Mouse (Mus musculus) left cerebral cortex, adult 8-10 months (tissue): ENCODE data around the gene Cib1. TPM values are rescaled to one million over a fixed set of nuclear protein-coding genes. Genes with fewer than 3 reads are reported as not detected.

Experiments used
- DNase-seq, 2 experiments: peaks; one replicate each; pipeline ENCODE4 v3.0.0; 2022; ENCODE audit warnings: low spot score in 2 of 2
- total RNA-seq, 4 experiments: library from RNA; stranded (reverse); gene quantifications; 2 replicates each; pipeline ENCODE4 v1.2.4; 2022

Cib1 gene
- 10 to 100 TPM; 19.7 to 26.3 (median 25.2) TPM for total RNA-seq

DNA sequence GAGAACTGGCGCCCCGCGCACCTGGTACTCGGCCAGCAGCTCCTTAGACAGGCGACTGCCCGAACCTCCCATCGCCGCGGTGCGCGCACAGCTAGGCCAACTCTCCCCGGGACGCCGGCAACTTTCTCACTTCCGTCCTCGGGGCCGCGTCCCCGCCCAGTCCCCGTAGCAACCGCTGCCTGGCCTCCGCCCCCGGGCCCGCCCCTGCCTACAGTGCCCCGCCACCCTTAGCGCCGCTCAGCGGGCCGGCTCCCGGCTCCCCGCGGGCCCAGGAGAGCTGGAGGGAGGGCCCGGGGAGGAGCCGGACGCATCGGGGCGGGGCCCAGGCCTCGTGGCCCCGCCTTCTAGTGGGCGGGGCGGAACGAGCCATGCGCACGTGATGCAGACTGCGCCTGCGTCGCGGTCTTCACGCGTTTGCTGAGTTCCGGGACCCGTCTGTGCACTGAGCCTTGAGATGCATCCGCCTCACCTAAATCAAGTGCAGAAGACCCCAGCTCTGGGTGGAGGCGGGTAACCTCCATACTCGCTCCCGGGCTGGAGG is at the start of gene Cib1, which contains the start of gene Gdpgp1:
Gene Cib1 (minus strand): TSS at position 325 of the 541 bp plus-strand sequence.
Gene Gdpgp1 (plus strand): TSS at position 377 of the 541 bp plus-strand sequence.
- peak; percentile 86 to 93 for DNase-seq

DNA sequence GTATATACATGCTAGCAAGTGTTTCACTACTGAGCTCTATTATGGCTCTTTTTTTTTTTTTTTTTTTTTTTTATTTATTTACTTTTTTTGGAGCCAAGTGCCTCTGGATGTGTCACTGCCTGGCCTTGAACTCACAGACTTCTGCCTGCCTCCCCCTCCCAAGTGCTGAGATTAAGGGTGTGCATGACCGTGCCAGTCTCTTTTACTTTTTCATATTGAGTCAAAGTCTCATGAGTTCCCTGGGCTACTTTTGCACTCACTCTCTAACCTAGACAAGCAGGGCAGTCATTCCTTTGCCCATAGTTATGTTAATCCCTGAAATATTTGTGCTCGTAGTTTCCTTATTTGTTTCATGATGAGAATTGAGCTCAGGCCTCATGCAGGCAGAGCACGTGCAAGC is 49.0 kb upstream of the Cib1 start:
- no peak for DNase-seq

DNA sequence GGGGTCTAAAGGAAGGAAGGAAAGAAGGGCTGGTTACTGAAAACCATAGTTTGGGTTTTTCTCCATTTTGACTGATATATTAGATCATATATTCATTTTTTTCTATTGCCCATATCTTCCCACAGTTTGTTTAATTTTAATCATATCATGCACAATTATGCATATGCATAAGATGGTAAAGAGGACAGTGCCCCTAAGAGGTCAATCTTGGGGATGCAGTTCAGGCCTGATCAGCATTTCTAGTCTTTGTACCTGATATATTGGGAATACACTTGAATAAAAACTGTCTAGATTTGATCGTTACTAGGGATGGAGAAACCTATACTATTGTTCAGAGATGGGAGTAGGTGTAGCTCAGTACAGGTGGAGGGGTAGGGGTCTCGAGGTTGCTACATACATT is 48.4 kb upstream of the Cib1 start:
- DNase-seq: no peak

DNA sequence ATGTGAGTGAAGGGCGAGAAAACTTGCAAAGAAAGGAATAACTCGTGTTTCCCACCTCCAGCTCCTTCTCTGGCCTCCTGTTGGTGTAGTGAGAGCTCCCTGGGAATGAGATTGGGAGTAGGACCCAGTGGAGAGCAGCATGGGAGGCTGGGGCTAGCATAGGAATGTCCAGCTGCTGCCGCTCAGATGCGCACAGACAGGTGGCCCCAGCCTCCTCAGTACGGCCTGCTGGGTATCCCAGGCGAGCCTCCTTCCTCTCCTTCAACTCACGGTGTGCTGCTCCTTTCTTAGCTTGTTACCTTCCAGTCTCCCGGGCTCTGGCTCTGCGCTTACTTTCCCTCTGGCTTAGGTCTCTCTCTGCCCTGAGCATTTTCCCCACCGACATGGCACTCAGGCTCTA is 47.4 kb upstream of the Cib1 start:
- no peak for DNase-seq

DNA sequence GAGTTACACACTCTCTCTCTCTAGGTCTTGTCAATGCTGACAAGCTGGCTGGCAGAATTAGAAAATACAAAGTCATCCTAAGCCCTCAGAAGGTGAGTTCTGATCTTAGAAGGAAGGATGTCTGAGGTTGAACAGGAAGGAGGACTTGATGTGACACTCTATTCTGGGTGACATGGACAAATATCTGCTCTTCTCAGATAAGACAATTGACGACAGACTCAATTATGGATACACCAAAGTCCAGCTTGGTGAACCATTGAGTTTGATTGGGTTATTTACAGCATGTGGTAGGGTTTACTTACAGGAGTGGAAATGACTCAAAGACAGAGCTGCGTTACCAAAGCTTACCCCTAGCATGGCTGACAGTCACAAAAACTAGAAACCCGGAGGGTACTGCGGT is 43.8 kb upstream of the Cib1 start:
- DNase-seq: no peak

DNA sequence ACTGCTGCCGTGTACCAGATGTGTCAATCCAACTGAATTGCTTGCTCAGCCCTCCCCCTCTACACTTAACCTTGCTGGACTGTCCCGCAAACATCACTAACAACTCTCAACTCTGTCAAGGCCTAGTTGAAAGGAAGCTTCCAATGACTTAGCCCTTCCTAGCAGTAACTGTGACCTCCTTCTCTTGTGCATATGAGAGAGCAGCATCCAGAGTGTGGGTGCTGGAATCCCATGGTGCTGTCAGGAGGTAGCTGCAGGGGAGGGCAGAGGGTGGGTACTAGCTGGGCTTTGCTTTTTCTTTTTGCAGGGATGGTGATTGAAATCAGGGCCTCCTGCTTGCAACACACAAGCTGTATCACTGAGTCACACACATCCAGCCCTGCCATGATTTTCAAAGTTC is 40.8 kb upstream of the Cib1 start:
- DNase-seq: no peak

DNA sequence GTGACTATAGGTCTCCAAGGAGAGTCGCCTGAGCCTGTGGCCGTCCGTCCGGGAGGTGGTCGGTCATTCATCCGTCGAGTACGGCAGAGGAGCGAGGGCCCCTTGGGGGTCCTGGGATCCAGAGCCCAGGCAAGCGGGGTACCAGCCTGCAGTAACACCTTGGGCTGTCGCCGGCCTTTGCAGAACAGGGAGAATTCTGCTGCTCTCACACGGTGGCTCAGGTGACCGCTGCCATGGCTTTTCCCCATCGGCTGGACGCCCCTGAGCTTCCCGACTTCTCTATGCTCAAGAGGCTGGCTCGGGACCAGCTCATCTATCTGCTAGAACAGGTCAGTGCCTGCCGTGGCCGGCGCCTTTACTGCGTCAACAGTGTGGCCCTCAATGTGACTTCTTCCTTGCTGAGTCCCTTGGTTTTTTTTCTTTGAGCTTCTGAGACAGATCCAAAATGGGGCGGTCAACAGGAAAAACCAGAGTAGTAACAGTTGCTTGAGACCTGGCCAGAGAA is 37.2 kb upstream of the Cib1 start:
- DNase-seq: no peak

DNA sequence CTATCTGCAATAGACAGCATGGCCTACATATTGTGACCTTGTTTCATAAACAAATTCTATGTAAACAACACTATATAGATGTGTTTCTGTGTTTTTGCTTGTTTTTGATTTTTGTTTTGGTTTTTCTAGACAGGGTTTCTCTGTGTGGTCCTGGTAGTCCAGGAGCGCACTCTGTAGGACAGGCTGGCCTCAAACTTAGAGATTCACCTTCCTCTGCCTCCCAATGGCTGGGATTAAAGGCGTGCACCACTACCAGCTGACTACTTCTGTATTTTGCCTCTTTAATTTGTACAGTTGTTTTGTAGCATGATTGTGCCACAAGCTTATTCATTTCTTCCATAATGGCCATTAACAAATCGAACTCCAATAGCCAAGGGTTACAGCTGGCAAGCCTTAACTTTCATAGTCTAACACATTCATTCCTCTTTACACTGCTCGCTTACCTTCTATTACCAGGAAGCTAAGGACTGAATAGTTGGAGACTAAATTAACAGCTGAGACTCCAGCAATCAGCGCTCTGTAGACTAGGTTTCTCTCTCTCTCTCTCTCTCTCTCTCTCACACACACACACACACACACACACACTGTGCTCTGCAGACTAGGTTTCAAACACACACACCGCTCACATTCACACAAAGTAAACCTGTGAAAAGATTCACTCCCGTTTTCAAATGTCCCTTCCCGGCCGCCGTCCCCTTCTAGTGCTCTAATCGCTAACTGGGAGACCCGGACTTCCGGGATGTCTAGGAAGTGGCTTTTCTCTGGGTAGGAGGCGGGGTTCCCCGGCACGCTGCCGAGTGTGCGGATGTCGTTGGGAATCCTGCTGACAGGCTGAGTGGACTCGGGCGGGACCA is 36.5 kb upstream of the Cib1 start, which contains the start of gene Vps33b:
Gene Vps33b (plus strand): TSS at position 753 of the 854 bp plus-strand sequence.
- peak; percentile 95 to 98 for DNase-seq

DNA sequence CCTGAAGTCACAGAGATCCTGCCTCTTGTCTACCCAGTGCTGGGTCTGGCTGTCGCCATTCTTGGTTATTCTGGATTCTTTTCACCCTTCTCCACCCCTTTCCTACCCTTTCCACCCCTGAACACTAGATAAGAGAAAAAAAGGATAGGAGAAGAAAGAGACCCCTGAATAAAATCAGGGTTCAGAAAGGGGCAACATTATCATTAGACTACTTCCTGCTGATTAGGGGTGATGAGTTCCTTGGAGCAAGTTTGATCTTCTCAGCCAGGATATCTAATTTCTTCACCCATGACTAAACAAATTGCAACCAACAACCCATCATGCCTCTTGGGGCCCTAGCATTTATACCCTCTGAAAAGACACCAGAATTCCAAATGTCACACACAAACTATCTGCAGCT is 35.2 kb upstream of the Cib1 start:
- no peak for DNase-seq

DNA sequence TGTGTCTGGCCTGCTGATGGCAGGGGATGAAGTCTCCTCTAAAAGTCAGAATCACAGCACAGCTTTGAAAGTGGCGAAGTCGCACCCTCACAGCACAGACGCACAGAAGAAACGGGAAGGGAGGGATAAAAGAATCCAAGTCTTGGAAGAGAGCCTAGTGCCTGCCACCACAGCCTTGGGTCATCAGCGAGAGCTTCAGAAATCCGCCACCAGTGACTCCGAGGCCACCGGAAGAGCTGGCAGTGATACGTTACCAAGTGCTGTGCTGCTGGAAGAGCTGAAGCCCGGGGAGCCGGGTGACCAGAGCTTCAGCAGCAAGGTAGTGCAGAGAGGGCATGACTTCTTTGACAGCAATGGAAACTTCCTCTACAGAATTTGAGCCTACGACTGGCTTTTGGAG is 32.0 kb upstream of the Cib1 start:
- DNase-seq: no peak

DNA sequence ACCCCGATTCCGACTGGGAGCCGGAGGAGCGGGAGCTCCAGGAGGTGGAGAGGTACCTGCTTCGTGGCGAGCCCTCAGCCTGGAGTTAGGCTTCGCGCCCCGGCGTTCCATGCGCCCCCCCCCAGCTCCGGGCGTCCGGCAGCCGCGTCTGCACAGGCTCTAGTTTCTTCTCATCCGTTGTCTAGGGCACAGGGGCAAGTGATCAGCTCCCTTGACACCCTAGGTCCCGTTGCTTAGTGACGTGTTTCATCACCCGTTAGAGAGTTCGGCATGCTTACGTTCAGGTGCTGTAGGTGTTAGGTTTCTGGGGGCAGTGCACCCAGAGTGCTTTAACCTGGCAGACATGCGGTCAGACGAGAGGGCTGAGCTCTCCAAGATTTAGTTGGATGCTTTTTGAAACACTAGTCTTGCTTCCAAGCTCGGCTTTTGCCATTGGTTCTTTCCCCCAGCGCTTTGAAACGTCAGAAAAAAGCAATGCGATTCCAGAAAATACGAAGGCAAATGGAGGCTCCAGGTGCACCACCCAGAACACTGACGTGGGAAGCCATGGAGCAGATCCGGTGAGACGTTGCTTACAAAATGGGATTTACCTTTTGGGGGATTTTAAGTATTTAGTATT is 28.9 kb upstream of the Cib1 start:
- peak in 1 of 2 experiments; percentile 14 for DNase-seq

DNA sequence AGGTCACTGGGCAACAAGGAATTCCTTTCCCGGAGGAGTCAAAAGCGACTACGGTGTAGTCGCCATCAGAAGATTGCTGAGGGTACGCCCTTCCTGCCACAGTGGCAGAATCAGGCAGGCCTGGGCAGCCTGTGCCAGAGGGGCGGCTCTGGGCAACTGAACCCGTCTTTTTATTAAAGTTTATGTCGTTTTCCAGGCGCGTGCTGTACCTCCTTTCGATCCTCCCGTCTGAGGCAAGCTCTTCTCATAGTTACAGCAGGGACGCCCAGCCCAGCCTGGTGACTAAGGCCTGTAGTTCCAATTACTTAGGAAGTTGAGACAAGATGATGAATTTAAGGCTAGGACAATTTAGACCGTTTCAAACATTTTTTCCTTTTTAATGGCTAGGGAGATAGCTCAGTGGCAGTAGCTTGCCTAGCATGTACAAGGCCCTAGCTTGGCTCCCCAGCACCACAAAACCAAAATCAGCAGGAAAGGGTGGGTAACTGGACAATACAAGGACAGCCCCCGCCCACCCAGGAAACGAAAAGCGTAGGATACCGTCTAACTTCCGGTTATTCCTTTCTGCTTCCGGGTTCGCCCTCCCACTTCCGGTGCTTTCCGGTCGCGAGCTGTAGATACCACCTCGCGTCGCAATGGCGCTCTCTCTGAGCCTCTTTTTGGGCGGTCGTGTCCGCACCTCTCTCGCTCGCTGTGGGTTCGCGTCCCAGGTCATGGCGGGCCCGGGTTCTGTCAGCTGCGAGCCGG is 28.2 kb upstream of the Cib1 start, which contains the start of gene Ngrn:
Gene Ngrn (plus strand): TSS at position 591 of the 747 bp plus-strand sequence.
- DNase-seq: peak; percentile 64 to 84

DNA sequence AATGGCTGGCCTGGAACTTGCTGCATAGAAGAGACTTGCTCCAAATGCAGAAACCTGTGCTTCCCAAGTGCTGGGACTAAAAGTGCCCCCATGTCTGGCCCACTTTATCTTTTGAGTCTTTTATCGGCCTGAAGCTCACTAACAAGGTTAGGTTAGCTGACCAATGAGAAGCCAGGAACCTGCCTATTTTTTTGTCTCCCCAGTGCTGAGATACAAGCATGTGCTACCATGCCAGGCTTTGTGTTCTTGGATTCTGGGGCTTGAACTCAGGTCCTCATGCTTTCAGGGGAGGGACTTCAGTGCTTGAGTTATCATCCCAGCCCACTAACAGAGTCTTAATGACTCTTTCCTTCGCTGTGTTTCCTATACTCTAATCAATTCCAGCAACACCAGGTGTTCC is 25.1 kb upstream of the Cib1 start:
- DNase-seq: no peak

DNA sequence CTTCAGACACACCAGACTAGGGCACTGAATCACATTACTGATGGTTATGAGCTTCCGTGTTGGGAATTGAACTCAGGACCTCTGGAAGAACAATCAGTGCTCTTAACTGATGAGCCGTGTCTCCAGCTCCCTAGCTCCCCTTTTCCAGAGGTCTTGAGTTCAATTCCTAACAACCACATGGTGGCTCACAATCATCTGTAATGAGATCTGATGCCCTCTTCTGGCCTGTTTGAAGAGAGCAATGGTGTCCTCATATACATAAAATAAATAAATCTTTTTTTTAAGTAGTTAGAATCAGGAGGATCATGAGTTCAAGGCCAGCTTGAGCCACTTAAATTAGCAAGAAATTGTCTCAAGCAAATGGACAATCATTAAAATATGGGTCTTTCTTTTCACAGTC is 23.4 kb upstream of the Cib1 start:
- no peak for DNase-seq

DNA sequence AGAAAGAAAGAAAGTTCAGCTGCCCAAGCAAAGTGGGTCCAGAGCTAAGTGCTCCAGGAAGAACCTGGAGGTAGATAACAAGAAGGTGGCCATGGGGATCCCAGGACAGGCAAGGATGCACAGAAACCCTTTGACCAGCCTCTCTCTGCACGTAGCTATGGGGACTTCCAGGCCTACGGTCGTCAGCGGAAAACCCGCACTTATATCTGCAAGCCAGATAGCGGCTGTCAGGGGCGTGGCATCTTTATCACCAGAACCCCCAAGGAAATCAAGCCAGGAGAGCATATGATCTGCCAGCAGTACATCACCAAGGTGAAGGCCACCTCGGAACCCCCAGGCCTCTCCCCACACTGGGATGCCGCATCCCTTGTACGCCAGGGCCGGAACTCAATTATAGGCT is 20.3 kb upstream of the Cib1 start:
- no peak for DNase-seq

DNA sequence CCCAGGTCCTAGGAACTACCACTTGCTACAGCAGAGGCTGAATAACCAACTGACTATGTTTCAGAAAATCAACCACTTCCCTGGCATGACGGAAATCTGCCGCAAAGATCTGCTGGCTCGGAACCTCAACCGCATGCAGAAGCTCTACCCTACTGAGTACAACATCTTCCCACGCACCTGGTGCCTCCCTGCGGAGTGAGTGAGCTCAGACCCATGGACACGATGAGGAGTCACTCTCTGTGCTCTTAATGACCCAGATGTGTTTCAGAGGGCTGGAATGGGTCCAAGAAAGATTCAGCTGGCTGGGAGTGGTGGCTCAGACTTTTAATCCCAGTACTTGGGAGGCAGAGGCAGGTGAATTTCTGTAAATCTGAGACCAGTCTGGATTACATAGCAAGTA is 19.8 kb upstream of the Cib1 start:
- DNase-seq: no peak

DNA sequence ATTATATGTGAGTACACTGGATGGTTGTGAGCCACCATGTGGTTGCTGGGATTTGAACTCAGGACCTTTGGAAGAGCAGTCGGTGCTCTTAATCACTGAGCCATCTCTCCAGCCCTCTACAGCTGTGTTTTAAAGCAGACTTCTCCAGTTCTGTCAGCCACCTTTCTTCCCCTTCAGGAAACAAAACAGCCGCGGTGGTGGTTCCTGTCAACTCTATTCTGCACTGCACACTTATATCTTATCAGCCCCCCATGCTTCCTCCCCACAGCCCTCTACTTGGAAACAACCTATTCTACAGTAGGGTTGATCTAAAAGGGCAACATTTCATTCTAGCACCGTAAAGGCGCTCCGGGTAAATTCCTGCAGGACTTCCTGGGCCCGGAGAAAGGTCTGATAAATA is 14.2 kb upstream of the Cib1 start:
- DNase-seq: no peak

DNA sequence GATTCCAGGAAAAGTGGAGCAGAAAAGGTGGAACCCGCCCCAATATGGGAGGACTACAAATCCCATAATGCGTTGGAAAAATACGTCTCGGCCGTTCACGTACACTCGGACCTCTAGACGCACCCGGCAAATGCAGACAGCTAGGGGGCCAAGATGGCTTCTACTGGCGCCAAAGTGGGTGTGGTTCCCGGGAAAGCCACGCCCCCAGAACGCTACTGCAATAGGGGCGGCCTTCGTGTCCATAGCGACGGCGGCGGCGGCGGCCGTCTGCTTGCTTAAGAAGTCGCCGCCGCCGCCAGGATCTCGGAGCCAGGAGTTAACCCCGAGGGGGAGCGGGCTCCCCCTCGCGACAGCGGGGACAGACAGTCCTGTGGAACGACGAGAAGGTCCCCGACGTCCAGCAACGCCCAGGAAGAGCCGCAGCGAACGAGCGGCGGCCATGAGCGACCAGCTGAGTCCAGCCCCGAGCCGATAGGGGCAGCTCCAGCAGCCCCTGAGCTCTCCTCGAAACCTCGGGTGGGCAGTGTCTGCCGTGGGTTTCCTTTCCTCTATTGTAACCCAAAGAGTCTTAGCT is 13.6 kb upstream of the Cib1 start, which contains the start of gene Ttll13:
Gene Ttll13 (plus strand): TSS at position 229 of the 574 bp plus-strand sequence.
- DNase-seq: peak; percentile 75 to 97

DNA sequence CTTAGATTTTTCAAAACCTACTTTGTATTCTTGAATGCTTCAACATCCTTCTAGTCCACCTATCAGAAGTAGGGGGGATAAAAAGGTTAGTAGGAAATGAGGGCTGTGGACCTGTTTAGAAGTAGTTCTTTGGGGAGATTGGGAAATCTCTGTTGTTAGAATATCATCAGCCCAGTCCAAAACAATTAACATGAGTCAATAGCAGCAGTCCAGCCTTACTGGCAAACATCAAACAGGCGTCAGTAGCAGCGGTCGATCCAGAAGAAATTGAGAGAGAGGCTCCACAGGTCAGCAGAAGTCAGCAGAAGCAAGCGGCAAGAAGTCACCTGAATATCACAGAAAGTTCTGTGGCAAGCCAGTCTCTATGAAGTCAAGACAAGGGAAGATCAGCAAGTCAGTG is 12.2 kb upstream of the Cib1 start:
- DNase-seq: no peak

DNA sequence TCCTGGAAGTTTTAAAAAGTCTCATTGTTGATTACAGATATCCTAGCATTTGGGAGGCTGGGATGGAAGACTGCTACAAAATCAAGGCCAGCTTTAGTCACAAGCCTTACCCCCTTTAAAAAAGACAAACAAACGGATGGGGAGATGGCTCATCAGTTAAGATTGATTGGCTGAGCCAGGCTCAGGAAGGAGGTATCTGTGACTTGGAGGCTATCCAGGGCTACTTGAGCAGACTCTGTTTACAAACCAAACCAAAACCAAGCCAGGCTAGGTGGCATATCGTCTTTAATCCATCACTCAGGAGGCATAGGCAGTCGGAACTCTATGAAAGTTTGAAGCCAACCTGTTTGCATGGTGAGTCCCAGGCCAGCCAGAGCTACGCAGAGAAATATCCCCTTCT is 9.0 kb upstream of the Cib1 start:
- DNase-seq: no peak

DNA sequence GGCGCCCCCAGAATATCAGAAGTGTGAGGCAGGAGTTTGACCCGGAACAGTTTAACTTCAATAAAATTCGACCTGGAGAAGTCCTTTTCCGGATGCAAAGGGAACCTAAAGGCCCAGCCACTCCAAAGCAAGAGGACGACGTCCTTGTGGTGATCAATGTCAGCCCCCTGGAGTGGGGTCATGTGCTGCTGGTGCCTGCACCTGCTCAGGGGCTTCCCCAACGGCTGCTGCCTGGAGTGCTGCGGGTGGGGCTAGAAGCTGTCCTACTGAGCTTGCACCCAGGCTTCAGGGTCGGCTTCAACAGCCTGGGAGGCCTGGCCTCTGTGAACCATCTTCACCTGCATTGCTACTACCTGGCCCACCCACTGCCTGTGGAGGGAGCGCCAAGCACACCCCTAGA is 5.9 kb upstream of the Cib1 start:
- DNase-seq: no peak
